Mouse (Mus musculus): ENCODE data around the gene Syn3. TPM values are rescaled to one million over a fixed set of nuclear protein-coding genes. Genes with fewer than 3 reads are reported as not detected.

Syn3 gene
- polyA plus RNA-seq, 1 experiment from 2014 or later, result 14.7 TPM

DNA sequence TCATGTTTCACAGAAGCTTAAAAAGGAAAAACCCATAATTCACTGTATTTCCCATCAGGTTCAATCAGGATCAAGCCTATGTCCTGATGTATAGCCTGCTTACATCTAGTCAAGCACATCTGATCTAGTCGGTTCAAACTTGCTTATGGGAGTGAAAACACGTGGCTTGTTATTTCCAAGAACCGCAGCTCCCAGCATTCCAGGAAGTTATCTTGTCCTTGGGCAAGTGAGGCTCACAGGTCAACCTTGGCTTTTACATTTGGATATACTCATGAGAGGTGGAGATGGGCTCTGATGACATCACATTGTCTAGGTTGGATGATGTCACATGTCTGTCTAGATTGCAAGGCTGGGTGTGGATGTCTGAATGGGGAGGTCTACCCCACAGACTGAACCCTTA is 185.7 kb downstream of the Syn3 start:
- H3K4me3 ChIP-seq, result no peak overlapping the region
- 95% methylated on average over 3 of the region's 3 CpGs for WGBS
- peaks cover 13% of the 10 kb centered on the region for H3K4me1 ChIP-seq (replicated peaks)
- H3K9ac ChIP-seq, result no peak overlapping the region
- H3K9me3 ChIP-seq, result no peaks in the 10 kb centered on the region
- no peak overlapping the region for H3K4me2 ChIP-seq
- no peaks in the 10 kb centered on the region for H3K27me3 ChIP-seq
- H3K36me3 ChIP-seq, result peaks cover 4% of the 10 kb centered on the region; the same call in 1 of the 2 replicates
- ATAC-seq (ENCODE audit: low read depth), result no peak
- H3K27ac ChIP-seq (replicated peaks), result no peak overlapping the region

DNA sequence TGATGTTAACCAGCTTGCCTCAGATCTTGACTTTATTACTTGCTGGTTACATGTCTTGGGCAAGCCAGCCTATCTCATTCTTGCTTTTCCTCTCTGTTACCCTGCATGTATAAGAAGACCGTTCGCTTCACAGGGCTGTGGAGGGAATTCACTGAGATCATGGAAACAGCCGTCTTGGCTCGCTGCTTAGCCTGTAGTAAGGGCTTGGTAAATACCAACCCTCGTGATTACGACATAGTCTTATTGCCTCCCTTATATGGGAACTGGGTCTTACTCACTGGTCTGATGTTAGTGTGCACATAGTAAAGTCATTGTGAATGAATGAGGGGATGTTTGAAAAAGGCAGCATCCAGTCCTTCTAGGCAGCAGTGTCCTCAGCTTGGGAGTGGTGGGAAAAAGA is 188.2 kb downstream of the Syn3 start:
- WGBS, result 50% methylated on average over 6 of the region's 6 CpGs
- no peak overlapping the region for H3K4me2 ChIP-seq

DNA sequence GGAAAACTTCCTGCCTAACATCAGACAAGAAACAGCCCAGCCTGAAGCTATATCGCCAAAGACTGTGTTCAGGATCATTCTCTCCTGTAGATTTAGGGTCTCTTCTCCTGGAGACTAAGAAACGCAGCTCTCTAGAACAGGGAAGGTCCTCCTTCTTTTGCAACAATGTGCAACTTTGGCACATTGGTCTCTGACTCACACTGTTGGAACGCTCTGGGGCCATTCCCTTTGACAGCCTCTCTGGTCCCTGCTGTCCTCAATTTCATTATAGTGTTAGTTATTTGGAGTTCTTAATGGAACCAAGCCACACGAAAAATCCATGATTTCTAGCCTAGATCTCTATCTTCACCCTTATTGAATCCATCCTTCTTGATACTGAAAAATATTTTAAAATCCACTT is 191.5 kb downstream of the Syn3 start:
- Histone ChIP-seq H3K27ac (replicated peaks) (no peak overlapping the region), H3K27me3 (peaks cover 1% of the 10 kb centered on the region), H3K36me3 (no peaks in the 10 kb centered on the region), H3K9me3 (no peaks in the 10 kb centered on the region), H3K4me1 (replicated peaks) (peaks cover 21% of the 10 kb centered on the region), H3K4me3 (no peak overlapping the region), H3K9ac (no peak overlapping the region), H3K4me2 (no peak overlapping the region)
- no peak for ATAC-seq (ENCODE audit: low read depth)
- 90% methylated on average over 4 of the region's 4 CpGs for WGBS

More for the DNA sequence above, 188.2 kb downstream of the Syn3 start:
- no peaks in the 10 kb centered on the region for H3K27me3 ChIP-seq
- H3K9me3 ChIP-seq, result no peaks in the 10 kb centered on the region
- H3K36me3 ChIP-seq, result peaks cover 4% of the 10 kb centered on the region; the same call in 1 of the 2 replicates
- H3K9ac ChIP-seq, result no peak overlapping the region
- no peak for ATAC-seq (ENCODE audit: low read depth)
- no peak overlapping the region for H3K4me3 ChIP-seq
- no peak overlapping the region for H3K27ac ChIP-seq (replicated peaks)
- H3K4me1 ChIP-seq (replicated peaks), result no peaks in the 10 kb centered on the region

DNA sequence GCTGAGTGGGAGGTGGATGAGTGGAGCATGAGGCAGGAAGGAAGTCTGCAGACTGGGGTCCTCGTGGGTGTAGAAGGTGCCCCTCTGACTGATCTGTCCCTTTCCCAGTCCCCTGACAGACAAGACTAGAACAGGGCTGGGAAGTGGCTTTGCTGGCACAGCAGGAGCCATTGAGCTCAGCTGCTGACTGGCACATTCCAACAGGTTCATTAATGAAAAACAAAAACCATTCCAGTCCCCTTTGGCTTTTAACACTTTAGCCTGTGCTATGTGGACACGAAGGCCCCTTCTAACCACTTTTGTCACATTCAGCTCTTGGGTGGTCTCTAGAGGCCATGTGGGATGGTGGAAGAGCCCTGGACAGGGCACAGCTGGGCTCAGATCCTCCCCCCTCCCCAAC is 194.1 kb downstream of the Syn3 start:
- H3K27ac ChIP-seq (replicated peaks), result no peak overlapping the region
- peaks cover 17% of the 10 kb centered on the region for H3K27me3 ChIP-seq
- H3K4me1 ChIP-seq (replicated peaks), result peaks cover 39% of the 10 kb centered on the region
- no peaks in the 10 kb centered on the region for H3K36me3 ChIP-seq
- WGBS, result 4% methylated on average over 2 of the region's 2 CpGs
- H3K4me2 ChIP-seq, result peak overlapping the region; percentile 85
- no peak overlapping the region for H3K9ac ChIP-seq
- no peak overlapping the region for H3K4me3 ChIP-seq
- no peak for ATAC-seq (ENCODE audit: low read depth)
- H3K9me3 ChIP-seq, result no peaks in the 10 kb centered on the region

DNA sequence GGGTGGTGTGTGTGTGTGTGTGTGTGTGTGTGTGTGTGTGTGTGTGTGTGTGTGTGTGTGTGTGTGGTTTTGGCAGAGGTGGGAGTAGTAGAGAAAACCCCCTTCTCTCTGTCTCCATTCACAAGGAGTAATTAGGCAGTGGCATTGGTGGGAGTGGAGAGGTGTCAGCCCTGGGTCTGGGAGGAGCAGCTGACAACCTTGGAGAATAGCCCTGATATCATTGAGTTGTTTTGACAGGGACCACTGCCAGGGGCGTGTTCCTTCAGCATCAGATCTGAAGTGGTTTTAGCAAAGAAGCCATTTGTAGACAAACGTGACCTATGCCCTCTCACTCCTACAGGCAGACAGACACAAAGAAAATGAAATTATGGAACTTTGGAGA is 195.2 kb downstream of the Syn3 start:
- Histone ChIP-seq H3K36me3 (no peaks in the 10 kb centered on the region), H3K4me2 (peak overlapping the region; percentile 85), H3K4me1 (replicated peaks) (peaks cover 39% of the 10 kb centered on the region), H3K4me3 (peak overlapping the region; percentile 51; the same call in 1 of the 2 replicates), H3K9ac (peak overlapping the region; percentile 45; the same call in 1 of the 2 replicates), H3K27me3 (peaks cover 24% of the 10 kb centered on the region), H3K27ac (replicated peaks) (no peak overlapping the region), H3K9me3 (no peaks in the 10 kb centered on the region)
- ATAC-seq (ENCODE audit: low read depth), result no peak
- 58% methylated on average over 2 of the region's 2 CpGs for WGBS

DNA sequence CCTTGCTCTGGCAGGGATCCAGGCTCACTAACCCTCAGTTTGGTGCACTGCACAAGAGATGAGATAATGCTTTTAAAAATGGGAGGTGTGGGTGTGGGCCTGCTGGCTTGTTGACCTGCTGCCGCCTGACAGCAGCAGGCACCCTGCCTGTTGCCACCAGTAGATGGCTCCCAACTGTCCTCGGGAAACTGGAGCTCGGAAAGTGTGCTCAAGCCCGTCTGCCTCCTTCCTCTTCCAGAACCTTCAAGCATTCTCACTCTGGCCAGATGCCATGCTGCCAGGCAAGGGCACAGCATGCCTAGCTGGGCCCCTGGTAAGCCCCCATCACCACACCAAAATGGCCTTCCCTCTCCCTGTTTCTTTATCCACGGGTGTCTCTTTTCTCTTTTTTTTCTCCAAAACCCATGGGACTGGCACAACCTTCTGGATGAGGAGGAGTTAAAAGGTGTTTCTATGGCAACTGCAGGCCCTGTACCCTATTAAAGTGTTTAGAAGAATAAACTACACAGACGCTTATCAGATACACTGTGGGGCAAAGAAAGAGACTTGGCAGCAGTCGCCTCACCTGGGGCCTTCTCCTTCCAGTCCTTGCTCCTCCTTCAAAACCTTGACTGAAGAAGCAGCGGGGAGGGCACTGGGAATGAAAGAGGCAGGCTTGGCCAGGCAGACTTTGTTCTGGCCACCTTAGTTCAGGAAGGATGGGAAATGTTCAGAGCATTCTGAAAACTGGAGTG is 195.8 kb downstream of the Syn3 start:
- peak overlapping the region; percentile 77 for H3K9ac ChIP-seq
- no peaks in the 10 kb centered on the region for H3K9me3 ChIP-seq
- 22% methylated on average over 8 of the region's 8 CpGs for WGBS
- peak overlapping the region; percentile 54; the same call in 1 of the 2 replicates for H3K27ac ChIP-seq (replicated peaks)
- H3K4me1 ChIP-seq (replicated peaks), result peaks cover 39% of the 10 kb centered on the region
- H3K27me3 ChIP-seq, result peaks cover 26% of the 10 kb centered on the region
- 0 out of 2 replicates have a peak, but pooled peaks have one; percentile 17 for ATAC-seq (ENCODE audit: low read depth)
- H3K4me3 ChIP-seq, result peak overlapping the region; percentile 51
- peak overlapping the region; percentile 85 for H3K4me2 ChIP-seq
- H3K36me3 ChIP-seq, result no peaks in the 10 kb centered on the region

DNA sequence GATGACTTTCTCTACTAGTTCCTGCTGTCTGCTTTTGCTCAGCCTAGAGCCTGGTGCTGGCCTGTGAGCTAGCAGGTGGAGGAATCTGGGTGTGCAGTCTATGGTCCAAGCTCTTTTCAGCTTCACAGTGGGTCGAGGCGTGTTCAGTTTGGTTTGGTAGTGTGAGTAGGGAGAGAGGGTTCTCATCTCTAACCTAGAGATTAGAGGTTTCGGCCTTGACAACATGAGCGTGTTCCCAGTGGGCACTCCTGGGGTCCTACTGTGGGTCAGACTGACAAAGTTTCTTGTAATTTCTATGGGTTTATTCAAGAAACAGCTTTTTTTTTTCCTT is 196.4 kb downstream of the Syn3 start:
- whole genome bisulfite sequencing, result 68% methylated on average over 4 of the region's 4 CpGs

DNA sequence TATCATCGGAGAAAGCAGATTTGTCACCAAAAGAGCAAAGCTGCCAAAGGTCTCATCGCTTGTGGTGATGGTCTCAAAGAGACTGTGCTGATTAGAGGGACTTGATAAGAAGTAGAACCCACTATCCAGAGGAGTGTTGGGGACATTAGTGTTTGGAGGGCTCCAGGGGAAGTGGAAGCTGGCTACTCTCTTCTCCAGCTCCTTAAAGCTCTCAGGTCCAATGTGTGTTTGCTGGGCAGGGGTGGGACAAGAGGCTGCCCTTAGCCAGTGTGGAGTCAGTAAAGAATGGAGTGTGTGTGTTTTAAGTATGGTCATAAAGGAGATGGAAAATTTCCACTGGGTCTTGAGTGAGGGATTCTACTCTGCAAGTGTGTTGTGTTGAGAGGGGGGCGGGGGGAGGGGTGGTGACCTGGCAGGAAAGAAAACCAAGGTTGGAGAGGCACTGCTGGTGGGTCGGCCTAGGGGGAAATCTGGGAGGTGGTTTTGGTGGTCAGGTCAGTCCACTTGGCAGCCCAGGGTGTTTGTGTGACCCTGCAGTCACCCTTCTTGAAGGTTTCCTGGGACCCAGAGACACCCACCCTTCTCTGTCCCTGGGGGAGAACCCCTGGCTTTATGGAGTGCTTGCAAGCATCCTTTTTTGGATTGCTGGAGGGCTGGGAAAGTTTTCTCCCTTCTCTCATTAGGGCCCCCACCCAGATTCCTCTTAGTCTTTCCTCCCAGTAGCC is 196.9 kb downstream of the Syn3 start:
- no peak for ATAC-seq (ENCODE audit: low read depth)
- WGBS, result 18% methylated on average over 4 of the region's 4 CpGs
- H3K36me3 ChIP-seq, result no peaks in the 10 kb centered on the region
- H3K4me1 ChIP-seq (replicated peaks), result peaks cover 39% of the 10 kb centered on the region
- H3K4me2 ChIP-seq, result peak overlapping the region; percentile 85
- H3K4me3 ChIP-seq, result peak overlapping the region; percentile 51
- peaks cover 35% of the 10 kb centered on the region for H3K27me3 ChIP-seq
- H3K9me3 ChIP-seq, result no peaks in the 10 kb centered on the region
- H3K9ac ChIP-seq, result peak overlapping the region; percentile 77
- peak overlapping the region; percentile 54; the same call in 1 of the 2 replicates for H3K27ac ChIP-seq (replicated peaks)

More for the DNA sequence above, 196.4 kb downstream of the Syn3 start:
- no peaks in the 10 kb centered on the region for H3K36me3 ChIP-seq
- H3K27me3 ChIP-seq, result peaks cover 32% of the 10 kb centered on the region
- ATAC-seq (ENCODE audit: low read depth), result no peak; the same call in 1 of the 2 replicates
- peak overlapping the region; percentile 85 for H3K4me2 ChIP-seq
- peak overlapping the region; percentile 54 for H3K27ac ChIP-seq (replicated peaks)
- peaks cover 39% of the 10 kb centered on the region for H3K4me1 ChIP-seq (replicated peaks)
- H3K4me3 ChIP-seq, result peak overlapping the region; percentile 51
- H3K9ac ChIP-seq, result peak overlapping the region; percentile 77
- no peaks in the 10 kb centered on the region for H3K9me3 ChIP-seq

DNA sequence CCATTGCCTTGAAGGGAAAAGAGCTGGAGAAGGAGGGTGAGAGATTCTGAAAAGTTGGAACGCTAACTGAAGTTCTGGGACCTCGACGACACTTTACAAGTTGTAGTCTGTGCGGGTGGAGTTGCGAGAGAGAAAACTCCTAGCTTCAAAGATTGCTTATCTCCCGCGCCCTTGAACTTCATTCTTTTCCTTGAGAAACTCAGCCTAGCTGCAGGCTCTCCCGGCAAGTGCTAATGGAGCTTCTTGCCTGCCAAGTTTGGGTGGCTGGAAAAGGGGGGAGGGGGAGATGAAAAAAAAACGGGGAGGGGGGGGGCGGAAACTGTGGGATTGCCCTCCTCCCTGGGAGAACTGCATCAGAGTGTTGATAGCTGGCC is 197.6 kb downstream of the Syn3 start:
- Histone ChIP-seq H3K27ac (replicated peaks) (peak overlapping the region; percentile 46; the same call in 1 of the 2 replicates), H3K4me1 (replicated peaks) (peaks cover 42% of the 10 kb centered on the region), H3K9me3 (no peaks in the 10 kb centered on the region), H3K36me3 (no peaks in the 10 kb centered on the region), H3K27me3 (peaks cover 35% of the 10 kb centered on the region), H3K9ac (peak overlapping the region; percentile 77), H3K4me3 (peak overlapping the region; percentile 51), H3K4me2 (peak overlapping the region; percentile 85)
- WGBS, result 3% methylated on average over 10 of the region's 10 CpGs
- ATAC-seq (ENCODE audit: low read depth), result no peak

DNA sequence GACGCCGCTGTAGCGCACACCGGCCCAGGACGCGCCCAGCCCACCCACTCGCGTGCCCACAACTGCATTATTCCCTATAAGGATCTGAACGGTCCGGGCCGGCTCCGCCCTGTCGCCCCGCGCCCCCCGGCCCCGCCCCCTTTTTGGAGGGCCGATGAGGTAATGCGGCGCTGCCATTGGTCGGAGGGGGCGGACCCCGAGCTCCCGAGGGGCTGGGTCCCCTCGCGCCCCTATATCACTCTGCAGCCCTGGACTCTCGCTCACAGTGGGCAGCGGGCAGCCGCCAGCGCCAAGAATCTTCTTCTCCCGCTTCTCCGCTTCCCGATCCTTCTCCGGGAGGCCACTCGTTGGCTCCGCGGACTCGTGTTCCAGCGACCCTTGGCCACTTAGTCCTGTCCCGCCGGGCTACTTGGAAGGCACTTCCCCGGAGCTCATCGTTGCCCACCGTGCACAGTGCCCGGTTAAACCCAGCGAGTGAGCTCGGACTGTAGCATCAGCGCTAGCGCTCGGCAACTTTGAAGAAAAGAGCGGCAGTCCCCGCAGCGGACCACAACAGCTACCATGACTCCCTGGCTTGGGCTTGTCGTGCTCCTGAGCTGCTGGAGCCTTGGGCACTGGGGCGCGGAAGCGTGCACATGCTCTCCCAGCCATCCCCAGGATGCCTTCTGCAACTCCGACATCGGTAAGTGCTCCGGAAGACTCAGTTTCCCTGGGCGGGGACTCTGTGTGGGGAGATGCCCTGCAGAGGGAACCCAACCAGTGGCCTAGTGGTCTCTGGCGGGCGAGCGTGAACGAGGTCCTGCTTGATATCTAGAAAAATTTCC is 198.2 kb downstream of the Syn3 start, which contains the start of gene Timp3:
TSS of gene Timp3 (plus strand) at position 80 of the 824 bp plus-strand sequence.
- Histone ChIP-seq H3K4me1 (replicated peaks) (peaks cover 48% of the 10 kb centered on the region), H3K27ac (replicated peaks) (peak within 1 kb of the TSS; percentile 38; the same call in 1 of the 2 replicates)
- WGBS, result under 1% methylated on average over 65 of the region's 65 CpGs

DNA sequence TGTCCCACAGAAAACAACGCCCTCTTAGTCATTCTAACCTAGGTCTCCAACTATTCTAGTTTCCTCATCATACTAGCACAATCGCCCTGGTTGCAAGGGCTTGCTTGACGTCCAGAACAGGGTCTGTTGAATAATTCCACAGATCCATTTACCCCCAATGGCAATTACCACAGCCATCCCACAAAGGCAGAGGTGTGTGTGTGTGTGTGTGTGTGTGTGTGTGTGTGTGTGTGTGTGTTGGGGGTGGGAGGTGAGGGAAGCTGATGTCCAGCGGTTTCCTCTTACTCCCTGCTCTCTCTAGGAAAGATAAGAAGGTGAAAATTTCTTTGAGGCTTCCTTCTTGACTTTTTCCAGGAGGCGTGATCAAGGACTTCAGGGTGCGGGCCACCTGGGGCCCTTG is 198.9 kb downstream of the Syn3 start:
- H3K9me3 ChIP-seq, result no peaks in the 10 kb centered on the region
- peak overlapping the region; percentile 85 for H3K4me2 ChIP-seq
- H3K4me1 ChIP-seq (replicated peaks), result peaks cover 54% of the 10 kb centered on the region
- no peaks in the 10 kb centered on the region for H3K36me3 ChIP-seq
- H3K27me3 ChIP-seq, result peaks cover 35% of the 10 kb centered on the region
- peak overlapping the region; percentile 51 for H3K4me3 ChIP-seq
- ATAC-seq (ENCODE audit: low read depth), result no peak
- H3K27ac ChIP-seq (replicated peaks), result no peak overlapping the region
- WGBS, result 34% methylated on average over 6 of the region's 6 CpGs
- peak overlapping the region; percentile 77 for H3K9ac ChIP-seq

More for the DNA sequence above, 198.2 kb downstream of the Syn3 start, which contains the start of gene Timp3:
- Histone ChIP-seq H3K9me3 (no peaks in the 10 kb centered on the region), H3K4me2 (peak within 1 kb of the TSS; percentile 85), H3K4me3 (peak within 1 kb of the TSS; percentile 51), H3K27me3 (peaks cover 35% of the 10 kb centered on the region), H3K36me3 (no peaks in the 10 kb centered on the region), H3K9ac (peak within 1 kb of the TSS; percentile 77)
- ATAC-seq (ENCODE audit: low read depth), result peak; percentile 79

All from neural tube, embryonic 13.5 days (tissue).